Mouse (Mus musculus) left cerebral cortex, postnatal 14 days (tissue): Measurements from ENCODE around the gene Bag3. TPM values are rescaled to one million over a fixed set of nuclear protein-coding genes. Genes with fewer than 3 reads are reported as not detected.

Experiments used
- DNase-seq, 2 experiments: peaks; one replicate each; pipeline ENCODE4 v3.0.0; 2021 to 2022; ENCODE audit warnings: low spot score in 2 of 2, mixed read lengths in 1 of 2
- intact Hi-C: fragments of 180-260 bp; cut with DNase I; formaldehyde crosslinking; loops from one replicate; pipeline ENCODE4 v1.15.1; 2025
- long read RNA-seq, 2 experiments: library from polyadenylated mRNA; stranded (forward); transcript quantifications; one replicate each; pipeline ENCODE4 v2.0.0; 2021
- total RNA-seq, 2 experiments: library from RNA; stranded (reverse); gene quantifications; 2 replicates each; pipeline ENCODE4 v1.2.3; 2021

Gene Bag3
- 1 to 10 TPM; 5.3 to 6.4 TPM for total RNA-seq
- long read RNA-seq, experiment 1, partial matches to known transcripts: 1 of 2 reads
- long read RNA-seq, experiment 1, other reads (novel, unspliced or antisense): 0 of 2 reads
- long read RNA-seq, experiment 2, partial matches to known transcripts: 5 of 8 reads
- long read RNA-seq, experiment 2, other reads (novel, unspliced or antisense): 0 of 8 reads

- intact Hi-C loops: no loop called here
- DNase-seq: peak; percentile 69 to 74
Observed at GRCm38 (mm10) chr7:128523349-128523961, at the start of gene Bag3. Gene Bag3, plus strand, starts transcription at chr7:128523616.

GRCm38 (mm10) chr7:128474322-128474721 is 49.1 kb upstream of the Bag3 start:
- peak; percentile 45 to 66 for DNase-seq
- intact Hi-C loops: loop anchor here (1.0 kb wide), 1 partner anchor 216 kb away; no protein-coding TSS in a partner anchor

DNA sequence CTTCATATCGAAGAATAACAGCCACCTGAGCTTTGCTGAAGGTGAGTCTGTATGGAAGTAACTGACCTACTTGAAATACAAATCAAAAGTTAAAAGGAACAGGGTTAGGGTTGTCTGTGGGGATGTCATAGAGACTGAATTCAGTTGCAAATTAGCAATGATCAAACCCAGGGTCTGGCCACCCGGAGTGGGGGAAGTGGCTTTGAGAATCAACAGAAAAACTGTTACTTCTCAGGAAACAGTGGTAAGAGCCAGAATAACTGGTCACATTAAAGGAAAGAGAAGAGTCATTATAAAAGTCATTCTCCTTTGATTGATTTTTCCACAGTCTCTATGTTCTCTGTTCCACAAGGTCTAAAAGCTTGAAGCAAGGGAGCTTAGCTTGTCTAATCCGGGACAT is 34.4 kb upstream of the Bag3 start:
- no peak for DNase-seq
- intact Hi-C loops: no loop called here

DNA sequence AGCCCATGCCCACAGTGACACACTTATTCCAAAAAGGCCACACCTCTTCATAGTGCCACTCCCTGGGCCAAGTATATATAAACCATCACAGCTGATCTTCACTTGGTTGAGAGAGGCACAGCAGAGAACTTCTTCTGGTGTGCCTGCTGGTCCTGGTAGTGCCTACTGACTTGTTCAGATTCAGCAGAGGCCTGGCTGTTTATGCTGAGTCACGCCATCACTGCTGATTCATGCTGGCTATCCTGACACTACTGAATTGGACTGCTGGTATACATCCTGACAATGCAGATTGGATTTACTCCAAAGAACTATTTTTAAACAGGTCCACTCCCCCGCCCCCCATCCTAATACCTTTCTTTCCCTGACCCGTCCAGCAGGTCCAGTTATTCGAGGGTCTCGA is 28.9 kb upstream of the Bag3 start:
- intact Hi-C loops: no loop called here

DNA sequence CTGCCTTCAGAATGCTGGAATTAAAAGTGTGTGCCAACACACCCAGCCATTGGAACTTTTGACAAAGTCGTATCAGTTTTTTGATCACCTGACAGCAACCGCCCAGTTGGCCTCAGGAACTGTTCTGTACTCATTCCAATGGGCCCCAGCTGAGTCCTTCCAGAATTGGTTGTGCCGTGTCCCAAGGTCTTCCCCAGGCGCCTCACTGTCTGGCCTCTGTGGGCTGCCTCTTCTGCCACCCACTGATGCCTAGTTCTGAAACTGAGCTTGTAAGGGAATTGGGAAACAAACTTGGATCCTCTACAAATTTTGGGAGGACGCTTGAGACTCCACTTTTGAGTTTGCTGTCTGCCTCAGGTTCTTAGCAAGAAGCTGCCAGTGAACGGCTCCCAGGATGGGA is 23.6 kb upstream of the Bag3 start:
- intact Hi-C loops: no loop called here
- no peak for DNase-seq

More for the DNA sequence above, 28.9 kb upstream of the Bag3 start:
- no peak for DNase-seq

DNA sequence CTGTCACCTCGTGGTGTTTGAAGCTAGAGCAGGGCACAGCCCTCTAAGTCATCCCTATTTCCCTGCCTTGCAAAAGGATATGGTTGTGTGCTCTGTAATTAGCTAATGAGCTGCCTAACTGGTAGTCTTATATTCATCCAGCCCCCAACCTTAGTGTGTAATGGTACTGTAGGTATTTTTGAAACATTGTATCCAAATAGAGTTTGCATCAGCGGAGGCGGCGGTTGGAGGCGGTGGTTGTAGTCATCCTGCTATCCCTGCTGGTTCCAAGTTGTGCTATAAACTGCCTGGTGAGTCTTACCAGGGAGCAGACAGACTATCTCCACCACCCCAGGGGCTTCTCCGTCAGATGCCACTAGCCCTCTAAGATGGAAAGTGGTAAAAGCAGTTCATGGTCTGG is 19.3 kb upstream of the Bag3 start:
- intact Hi-C loops: no loop called here
- DNase-seq: peak; percentile 40 to 58

GRCm38 (mm10) chr7:128511936-128512335 is 11.5 kb upstream of the Bag3 start:
- DNase-seq: no peak
- intact Hi-C loops: no loop called here

DNA sequence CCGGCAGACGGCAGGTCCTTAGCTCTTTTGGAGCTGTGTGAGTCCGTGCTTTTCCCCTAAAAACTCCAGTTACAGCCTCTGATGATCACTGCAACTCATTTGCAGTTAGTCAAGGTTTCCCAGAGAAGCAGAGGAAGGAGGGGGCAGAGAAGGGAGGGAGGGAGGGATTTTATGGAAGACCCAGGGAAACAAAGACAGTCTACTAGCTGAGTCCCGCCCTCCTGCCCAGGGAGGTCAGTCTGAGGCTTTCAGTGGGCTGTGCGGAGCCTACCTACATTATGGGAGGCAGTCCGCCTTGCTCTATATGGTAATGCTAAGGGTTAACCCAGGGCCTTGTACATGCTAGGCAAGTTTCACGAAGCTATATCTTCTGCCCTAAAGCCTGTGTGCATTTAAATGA is 9.9 kb upstream of the Bag3 start:
- intact Hi-C loops: no loop called here
- no peak for DNase-seq

DNA sequence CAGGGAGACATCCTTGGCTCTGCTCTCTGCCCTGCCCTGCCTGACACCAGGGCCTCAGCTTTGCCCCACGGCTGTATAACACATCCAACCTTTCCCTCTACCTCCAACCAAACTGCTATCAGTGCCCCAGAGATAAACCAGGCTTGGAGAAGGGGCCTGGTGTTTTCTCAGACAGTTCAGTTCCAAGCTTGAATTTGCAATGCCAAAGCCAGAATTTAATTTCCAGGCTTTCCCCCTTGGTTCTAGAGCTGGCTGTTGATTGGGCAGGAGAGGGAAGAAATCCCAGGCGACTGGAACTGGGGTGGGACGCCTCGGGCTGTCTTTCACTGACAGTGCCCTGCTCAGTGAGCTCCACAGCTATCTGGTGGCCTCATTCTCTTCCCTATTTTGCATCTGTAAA is 9.1 kb upstream of the Bag3 start:
- intact Hi-C loops: no loop called here

GRCm38 (mm10) chr7:128516346-128516745 is 7.1 kb upstream of the Bag3 start:
- no peak for DNase-seq
- intact Hi-C loops: no loop called here

More for the DNA sequence above, 9.1 kb upstream of the Bag3 start:
- no peak for DNase-seq

DNA sequence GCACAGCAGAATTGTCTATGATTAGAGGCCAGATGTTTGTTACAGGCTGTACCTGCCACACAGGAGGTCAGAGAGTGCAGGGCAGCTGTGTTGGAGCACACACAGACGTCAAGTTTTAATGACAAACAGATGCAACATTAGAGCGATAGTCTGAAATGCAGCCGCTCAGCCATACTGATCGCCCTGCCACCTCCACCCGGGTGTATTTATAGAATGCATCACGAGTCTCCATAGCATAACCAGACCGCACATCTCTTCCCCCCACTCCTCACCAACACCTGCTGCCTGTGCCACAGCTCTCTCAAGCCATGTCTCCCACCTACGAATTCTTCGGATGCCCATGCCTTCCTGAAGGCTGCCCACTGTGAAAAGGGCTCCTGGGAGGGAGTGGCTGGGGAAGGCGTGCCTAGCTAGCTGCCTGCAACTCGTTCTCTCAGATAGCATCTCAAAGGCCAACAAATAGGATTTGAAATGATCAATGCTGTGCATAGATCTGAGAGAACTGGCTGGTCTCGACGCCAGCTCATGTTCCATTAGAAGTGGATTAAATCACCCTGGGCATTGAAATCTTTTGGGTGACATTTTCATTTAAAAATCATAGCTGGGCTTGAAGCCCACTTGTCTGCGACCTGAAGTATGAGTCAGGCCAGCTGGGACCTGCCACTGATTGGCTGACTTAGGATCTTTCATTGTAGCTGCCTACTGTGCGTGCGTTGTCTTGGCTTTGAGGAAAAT is 3.9 kb upstream of the Bag3 start:
- DNase-seq: no peak
- intact Hi-C loops: no loop called here

GRCm38 (mm10) chr7:128523962-128524581 is 656 bp downstream of the Bag3 start:
- DNase-seq: peak in 1 of 2 experiments; percentile 25

GRCm38 (mm10) chr7:128524641-128525040 is 1.2 kb downstream of the Bag3 start:
- no peak for DNase-seq
- intact Hi-C loops: no loop called here

More at GRCm38 (mm10) chr7:128523962-128524581, 656 bp downstream of the Bag3 start:
- intact Hi-C loops: no loop called here

DNA sequence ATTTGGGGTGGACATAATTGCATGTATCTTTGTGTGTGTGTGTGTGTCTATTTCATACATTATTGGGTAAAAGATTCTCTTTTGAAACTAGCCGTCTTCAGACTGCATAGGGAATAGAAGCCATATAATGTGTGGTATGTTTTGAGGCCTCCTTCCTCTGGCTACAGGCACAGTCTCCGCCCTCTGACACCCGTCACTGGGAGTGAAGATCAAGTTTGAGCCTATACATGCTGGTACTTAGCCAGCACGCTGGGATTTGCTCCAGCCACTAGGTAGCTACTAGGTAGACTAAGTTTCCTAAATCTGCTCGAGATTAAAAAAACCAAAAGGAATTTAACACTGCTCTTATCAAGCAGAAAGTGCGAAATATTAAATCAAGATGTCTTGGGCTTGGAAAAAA is 3.2 kb downstream of the Bag3 start:
- intact Hi-C loops: no loop called here
- no peak for DNase-seq

DNA sequence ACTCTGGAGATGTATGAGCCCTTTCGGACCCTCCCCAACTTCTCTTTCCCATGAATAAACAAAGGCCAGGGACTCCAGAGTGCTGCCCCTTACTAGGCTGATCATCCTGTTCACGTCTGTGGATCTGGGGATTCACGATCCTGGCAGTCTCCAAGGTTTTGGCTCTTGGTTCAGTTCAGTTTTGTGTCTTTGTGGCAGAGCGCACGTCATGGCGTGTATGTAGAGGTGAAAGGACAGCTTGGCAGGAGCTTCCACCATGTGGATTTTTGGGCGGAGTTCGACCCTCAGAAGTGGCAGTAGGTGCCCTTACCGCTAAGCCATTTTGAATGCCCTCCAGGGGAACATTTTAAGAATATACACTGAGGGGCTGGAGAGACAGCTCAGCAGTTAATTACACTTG is 5.2 kb downstream of the Bag3 start:
- intact Hi-C loops: no loop called here

DNA sequence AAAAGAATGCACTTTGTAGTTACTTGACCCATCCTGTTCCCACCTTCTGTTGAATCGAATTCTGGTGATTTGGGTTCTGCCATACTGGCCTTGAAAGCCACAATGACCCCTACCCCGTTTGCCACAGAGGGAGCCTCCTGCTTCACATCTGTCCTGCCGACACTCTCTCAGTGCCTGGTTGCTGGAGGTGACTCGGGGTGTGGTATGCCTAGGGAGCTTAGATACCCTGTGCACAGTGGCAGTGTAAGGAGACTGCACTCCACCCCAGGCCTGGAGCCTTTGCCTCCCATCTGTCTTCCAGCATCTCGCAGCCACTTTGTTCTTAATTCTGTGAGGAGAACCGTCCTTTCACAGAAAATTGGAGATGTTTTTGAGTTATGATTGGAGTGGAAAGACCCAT is 5.7 kb downstream of the Bag3 start:
- DNase-seq: no peak
- intact Hi-C loops: no loop called here

More for the DNA sequence above, 5.2 kb downstream of the Bag3 start:
- DNase-seq: no peak

- DNase-seq: peak in 1 of 2 experiments; percentile 36
- intact Hi-C loops: no loop called here
Observed at GRCm38 (mm10) chr7:128529574-128530051, 6.2 kb downstream of the Bag3 start.

- intact Hi-C loops: no loop called here
Observed at GRCm38 (mm10) chr7:128531031-128531430, 7.6 kb downstream of the Bag3 start.

DNA sequence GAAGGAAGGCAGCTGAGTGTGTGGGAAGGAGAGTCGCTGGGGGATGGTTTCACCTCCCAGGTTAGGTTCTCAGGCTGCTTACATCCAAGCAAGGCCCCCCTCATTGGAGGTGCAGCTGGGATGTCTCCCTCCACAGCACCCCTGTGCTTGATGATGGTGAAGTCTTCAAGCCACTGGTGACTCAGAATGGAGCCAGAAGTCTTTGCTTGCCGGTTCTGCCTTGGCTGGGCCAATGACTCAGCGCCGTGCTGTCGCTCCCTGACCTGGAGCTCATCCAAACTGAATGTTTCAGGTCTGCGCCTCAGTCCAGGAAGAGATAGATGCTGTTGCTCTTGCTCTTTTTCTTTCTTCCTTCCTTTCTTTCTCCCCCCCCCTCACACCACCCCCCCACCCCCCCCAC is 8.5 kb downstream of the Bag3 start:
- peak in 1 of 2 experiments; percentile 56 for DNase-seq
- intact Hi-C loops: no loop called here

More at GRCm38 (mm10) chr7:128531031-128531430, 7.6 kb downstream of the Bag3 start:
- DNase-seq: no peak
